Mouse (Mus musculus) CD4-positive, CD25-positive, alpha-beta regulatory T cell, adult 4 months (primary cell): ENCODE measurements around the gene Prrxl1. TPM values are rescaled to one million over a fixed set of nuclear protein-coding genes. Genes with fewer than 3 reads are reported as not detected.

Source experiments
- ATAC-seq: one replicate; pipeline ENCODE4 v1.8.0; 2017
- polyA plus RNA-seq, 2 experiments: library from polyadenylated mRNA; unstranded; fragments of 100-300 nt; shearing (Covaris generic); gene quantifications; one replicate each; pipeline ENCODE4 v1.2.1; 2017

The Prrxl1 gene
- polyA plus RNA-seq = not detected

DNA sequence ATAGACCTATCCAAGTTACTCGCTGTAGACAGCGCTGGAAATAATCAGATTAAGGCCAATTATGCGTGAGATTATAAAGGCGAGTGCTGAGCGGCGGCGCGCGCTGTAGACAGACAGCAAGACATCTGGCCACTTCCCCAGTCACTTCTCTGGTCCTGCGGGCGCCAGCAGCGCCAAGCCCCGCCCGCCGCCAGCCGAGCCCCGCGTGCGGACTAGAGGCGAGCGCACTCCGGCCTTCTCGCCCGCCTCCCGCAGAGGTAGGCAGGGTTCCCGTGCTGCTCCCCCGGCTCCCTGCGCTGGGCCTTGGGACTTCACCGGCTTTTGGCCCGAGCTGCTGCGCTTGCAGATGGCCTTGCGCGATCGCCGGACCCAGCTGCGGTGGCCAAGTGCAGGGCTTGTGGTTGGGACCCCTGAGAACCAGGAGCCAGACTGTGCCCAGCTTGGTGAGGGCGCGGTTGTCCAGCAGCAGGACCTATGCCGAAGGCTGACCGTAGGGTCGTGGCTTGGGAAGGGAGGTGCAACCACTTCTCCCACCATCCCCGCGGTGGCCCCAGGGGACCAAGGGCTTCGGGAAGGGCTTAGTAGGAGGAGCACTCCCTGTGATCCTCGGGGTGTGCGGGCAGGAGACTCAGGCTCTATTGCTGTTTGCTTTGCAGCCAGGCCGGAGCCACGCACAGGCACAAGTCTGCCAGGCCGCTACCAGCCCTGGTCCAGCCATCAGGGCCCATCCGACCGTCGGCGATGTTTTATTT lies at the start of gene Prrxl1:
TSS of gene Prrxl1 (plus strand) at position 118 of the 752 bp plus-strand sequence.
- ATAC-seq = no peak

GRCm38 (mm10) chr14:32551854-32552253 lies 47.4 kb upstream of the Prrxl1 start:
- no peak for ATAC-seq

- ATAC-seq = no peak
Measured at GRCm38 (mm10) chr14:32553198-32553903, 45.9 kb upstream of the Prrxl1 start.

DNA sequence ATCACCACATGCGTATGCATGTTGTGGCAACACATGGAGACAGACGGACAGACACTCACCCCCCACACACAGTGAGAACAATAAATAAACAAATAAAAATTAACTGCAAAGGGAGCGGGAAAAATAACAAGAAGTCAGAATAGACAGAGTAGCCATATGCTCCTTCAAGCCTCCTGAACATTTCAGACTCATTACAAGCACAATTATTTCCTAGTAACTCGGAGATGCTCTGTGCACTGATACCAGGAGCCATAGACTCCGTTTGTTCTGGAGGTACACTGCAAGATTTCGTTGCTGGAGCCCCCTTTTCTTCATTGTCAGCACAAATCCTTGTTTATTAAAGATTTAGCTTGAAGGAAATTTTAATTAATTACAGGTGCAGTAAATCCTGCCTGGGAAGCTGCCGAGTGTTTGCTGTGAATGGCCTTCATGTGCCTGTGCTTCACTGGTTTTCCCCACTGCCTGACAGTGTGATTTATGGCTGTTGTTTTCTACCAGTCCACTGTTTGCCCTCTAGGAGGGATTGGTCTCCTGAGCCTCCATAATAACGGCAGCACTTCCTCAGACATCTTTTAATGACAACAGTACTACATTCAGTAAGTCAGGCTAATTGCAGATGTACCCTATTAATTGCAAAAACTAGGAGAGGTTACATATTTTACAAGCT lies 44.2 kb upstream of the Prrxl1 start:
- ATAC-seq = no peak

GRCm38 (mm10) chr14:32561428-32561827 lies 37.8 kb upstream of the Prrxl1 start:
- ATAC-seq = no peak

- ATAC-seq = no peak
Measured at GRCm38 (mm10) chr14:32563661-32564060, 35.5 kb upstream of the Prrxl1 start.

DNA sequence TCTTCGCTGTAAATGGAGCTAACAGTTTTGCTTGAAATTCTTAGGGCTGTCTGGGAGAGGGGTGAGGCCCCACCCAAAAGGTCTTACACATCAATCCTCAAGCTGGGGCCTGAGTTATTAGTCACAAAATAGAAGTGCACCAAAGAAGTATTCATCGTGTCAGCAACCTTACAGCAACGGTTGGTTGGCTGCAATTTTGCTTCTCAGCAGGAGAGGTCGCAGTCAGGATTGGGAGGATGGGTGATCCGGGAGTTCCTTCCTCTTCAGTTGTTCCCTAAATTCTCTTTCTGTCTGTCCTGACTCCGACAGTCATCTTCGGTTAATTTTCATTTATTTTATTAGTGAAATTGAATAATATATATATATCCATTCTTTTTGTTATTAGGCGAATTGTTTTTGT lies 26.7 kb upstream of the Prrxl1 start:
- ATAC-seq = no peak

GRCm38 (mm10) chr14:32578420-32578819 lies 20.8 kb upstream of the Prrxl1 start:
- no peak for ATAC-seq

DNA sequence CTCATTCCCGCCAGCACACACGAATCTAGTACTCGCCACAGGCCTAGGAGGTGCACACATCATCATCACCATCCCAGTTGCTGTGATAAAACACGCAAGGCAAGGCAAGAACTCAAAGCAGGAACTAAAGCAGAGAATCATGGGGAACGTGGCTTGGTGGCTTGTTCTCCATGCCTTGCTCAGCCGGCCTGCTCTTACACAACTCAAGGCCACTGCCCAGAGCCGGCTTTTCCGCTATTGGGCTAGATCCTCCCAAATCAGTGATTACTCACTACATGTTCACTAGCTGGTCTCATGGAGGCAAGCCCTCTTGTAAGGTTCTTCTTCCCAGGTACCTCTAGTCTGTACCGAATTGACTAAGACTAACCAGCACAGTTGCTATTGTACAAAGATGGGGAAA lies 15.5 kb upstream of the Prrxl1 start:
- ATAC-seq = no peak

- ATAC-seq = no peak
Measured at GRCm38 (mm10) chr14:32587013-32587784, 12.0 kb upstream of the Prrxl1 start.

GRCm38 (mm10) chr14:32590377-32590776 lies 8.8 kb upstream of the Prrxl1 start:
- ATAC-seq = no peak

DNA sequence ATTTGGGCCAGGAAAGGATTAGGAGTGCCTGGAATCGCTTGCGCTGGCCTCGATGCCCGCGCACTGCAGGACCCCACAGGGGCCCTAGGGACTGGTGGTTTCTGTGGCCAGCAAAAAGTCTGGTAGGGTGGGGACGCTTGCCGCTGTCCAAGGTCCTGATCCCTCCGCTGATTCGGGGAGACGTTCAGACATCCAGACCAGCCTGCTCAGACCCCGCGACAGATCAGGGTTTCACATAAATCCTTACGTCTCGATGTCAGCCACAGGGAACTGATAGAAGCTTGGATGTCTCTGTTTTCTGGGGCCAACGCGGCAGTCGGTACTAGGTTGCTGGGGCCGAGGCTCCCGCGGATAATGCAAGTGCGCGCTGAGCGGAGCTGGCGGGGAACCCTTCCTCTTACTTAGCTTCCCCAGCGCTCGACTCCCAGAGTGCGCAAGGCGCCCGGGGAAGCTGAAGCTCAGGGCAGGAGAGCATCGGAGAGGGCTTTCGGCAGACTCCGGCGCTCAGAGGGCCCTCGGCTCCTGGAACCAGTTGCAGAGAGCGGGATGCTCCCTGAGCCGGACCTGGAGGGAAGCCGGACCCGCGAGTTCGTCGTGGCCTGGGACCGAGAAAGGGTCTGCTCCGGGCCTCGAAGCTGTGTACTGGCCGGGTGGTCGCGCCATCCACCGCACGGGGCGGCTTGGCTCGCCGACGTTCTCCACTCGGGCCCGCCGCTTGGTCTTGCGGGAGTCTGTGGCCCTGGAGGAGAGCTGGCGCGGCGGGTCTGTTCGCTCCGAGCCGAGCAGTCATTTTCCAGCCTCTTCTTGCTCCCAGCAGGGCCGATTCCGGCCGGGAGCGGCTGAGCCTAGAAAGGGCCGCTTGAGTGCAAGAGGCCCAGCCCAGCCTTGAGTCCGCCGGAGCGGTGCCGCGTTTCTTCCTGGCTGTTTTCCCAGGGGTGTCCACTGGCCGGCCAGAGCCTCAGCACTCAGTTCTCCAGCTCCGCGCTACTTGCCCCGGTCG lies 1.7 kb upstream of the Prrxl1 start:
- ATAC-seq = no peak

- no peak for ATAC-seq
Measured at GRCm38 (mm10) chr14:32598437-32599219, 579 bp upstream of the Prrxl1 start.

GRCm38 (mm10) chr14:32600110-32600509 lies 903 bp downstream of the Prrxl1 start:
- ATAC-seq = no peak

DNA sequence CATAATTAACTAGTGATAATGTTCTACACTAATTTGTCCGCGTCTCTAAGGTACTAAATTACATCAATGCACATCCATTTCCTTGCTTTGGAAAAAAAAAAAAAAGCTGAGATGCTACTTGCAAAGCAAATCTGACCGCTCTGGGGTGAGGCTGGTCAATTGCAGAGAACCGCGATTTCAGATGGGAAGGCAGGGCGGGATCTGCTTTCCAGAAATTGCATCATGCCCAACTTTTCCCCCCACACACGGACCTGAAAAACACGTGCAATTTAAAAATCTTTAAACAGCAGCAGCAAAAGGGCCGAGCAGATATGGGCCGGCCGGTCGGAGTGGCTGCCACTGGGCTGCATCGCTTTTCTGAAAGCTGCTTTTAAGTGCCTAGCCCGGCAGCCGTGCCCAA lies 6.3 kb downstream of the Prrxl1 start:
- no peak for ATAC-seq

DNA sequence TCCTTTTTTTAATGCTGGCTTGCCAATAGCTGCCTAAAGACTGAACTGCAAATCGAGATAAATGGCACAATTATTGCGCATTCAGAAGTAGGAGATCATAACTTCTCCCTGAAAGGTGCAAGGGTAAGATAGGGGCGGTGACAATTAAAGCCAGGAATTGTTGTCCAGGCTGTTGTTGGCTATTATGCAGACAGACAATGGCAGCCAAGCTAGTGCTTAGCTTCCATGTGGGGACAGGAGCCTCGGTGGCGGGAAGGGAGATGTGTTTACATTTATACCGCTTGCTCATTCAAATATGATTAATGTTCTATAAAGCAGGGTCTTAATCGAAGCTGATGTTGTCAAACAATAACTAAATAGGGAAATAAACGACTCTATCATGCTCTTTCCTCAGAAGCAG lies 7.1 kb downstream of the Prrxl1 start:
- no peak for ATAC-seq

- no peak for ATAC-seq
Measured at GRCm38 (mm10) chr14:32609392-32609791, 10.2 kb downstream of the Prrxl1 start.

- ATAC-seq = no peak
Measured at GRCm38 (mm10) chr14:32617253-32617652, 18.0 kb downstream of the Prrxl1 start.

GRCm38 (mm10) chr14:32624245-32624644 lies 25.0 kb downstream of the Prrxl1 start:
- ATAC-seq = no peak

DNA sequence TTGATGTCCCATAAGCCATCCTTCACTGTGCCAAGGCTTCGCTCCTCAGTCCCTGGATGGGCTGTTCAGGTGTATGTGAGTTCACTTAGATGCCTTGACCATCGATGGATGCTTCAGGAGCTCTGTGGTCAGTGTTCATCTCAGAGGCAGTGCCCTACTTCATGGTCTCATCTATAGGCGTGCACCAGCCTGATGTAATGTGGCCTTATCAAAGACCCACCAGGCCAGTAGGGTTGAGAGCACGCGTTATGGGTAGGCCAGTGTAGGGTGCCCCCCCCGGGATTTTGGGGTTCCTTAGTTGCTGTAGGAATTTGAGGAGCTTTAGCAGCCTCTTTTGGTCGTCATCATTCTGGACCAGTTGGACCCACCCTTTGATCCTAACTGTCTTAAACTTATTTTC lies 25.6 kb downstream of the Prrxl1 start:
- no peak for ATAC-seq

- ATAC-seq = no peak
Measured at GRCm38 (mm10) chr14:32627271-32627670, 28.1 kb downstream of the Prrxl1 start.
